Mouse (Mus musculus) stomach, embryonic 15.5 days (tissue): Measurements from ENCODE around the gene Cdkl5. TPM values are rescaled to one million over a fixed set of nuclear protein-coding genes. Genes with fewer than 3 reads are reported as not detected.
A peak's percentile ranks its signal among the peaks of the same experiment; 100 is the strongest.

ENCODE experiments used
- ATAC-seq: fragments of 200-750 bp; cut with Nextera tagmentation; 2 replicates; pipeline ENCODE4 v1.8.0; 2017; ENCODE audit warnings: low read depth, moderate number of reproducible peaks, moderate TSS enrichment; ENCODE audit not compliant: insufficient read depth, low FRiP score
- H3K27ac ChIP-seq: fragments of 300-500 bp; sonication (generic); 2 replicates; pipeline ENCODE4 v1.5.1; 2015; ENCODE audit warnings: mild to moderate bottlenecking, inconsistent platforms
- H3K27me3 ChIP-seq: fragments of 300-500 bp; sonication (generic); replicated peaks from 2 replicates; pipeline ENCODE4 v1.6.1; 2015; ENCODE audit warnings: inconsistent platforms
- H3K36me3 ChIP-seq: fragments of 300-500 bp; sonication (generic); 2 replicates; pipeline ENCODE4 v1.6.1; 2015; ENCODE audit warnings: inconsistent platforms
- H3K4me1 ChIP-seq: fragments of 300-500 bp; sonication (generic); 2 replicates; pipeline ENCODE4 v1.6.1; 2015; ENCODE audit warnings: inconsistent platforms
- H3K4me2 ChIP-seq: fragments of 300-500 bp; sonication (generic); 2 replicates; pipeline ENCODE4 v1.6.1; 2015; ENCODE audit warnings: mild to moderate bottlenecking, inconsistent platforms
- H3K4me3 ChIP-seq: fragments of 300-500 bp; sonication (generic); replicated peaks from 2 replicates; pipeline ENCODE4 v1.5.1; 2015; ENCODE audit warnings: inconsistent platforms
- H3K9ac ChIP-seq: fragments of 300-500 bp; sonication (generic); 2 replicates; pipeline ENCODE4 v1.6.1; 2015; ENCODE audit warnings: inconsistent platforms
- H3K9me3 ChIP-seq: fragments of 300-500 bp; sonication (generic); 2 replicates; pipeline ENCODE4 v1.6.1; 2016; ENCODE audit warnings: inconsistent platforms
- WGBS: fragments of 180-500 bp; shearing (Covaris S2); methylation state at CpG from one replicate; pipeline ENCODE4 v1.1.7; 2015; 5-methylcytosine and 5-hydroxymethylcytosine counted together
- polyA plus RNA-seq: library from polyadenylated mRNA; unstranded; fragments of >200 nt; fragmentation: Nextera tagmentation; extraction: Ambion mirVana; gene quantifications from 2 replicates; pipeline ENCODE4 v1.2.1, GENCODE M21; 2015

Gene Cdkl5
- 2.6 and 3.1 TPM in 2 replicates for polyA plus RNA-seq

DNA sequence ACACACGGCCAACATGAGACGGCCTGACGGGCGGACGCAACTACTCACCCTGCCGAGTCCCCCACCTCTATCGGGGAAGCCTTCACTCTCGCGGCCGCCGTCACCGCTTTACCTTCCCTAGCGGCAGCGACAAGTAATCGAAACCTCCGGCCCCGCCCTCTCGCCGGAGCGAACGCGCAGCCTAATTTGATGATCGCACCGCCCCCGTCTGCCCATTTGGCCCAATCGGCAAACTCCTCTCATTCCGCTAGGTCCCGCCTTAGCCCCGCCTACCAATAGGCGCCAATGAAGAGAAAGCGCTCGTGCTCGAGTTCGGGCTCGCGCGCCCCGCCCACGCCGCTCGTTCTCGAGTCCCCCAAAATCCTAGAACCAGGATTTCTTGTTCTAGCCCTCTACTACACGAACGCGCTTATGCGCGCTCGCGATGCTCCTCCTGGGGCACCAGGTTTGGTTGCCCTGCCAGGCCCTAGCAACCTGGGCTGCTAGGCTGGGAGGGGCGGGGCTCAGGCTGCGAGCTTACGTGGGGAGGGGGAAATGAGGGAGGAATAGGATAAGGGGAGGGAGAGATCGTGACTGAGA, at the start of gene Cdkl5:
Cdkl5 (minus strand) TSS at position 162 of the 579 bp plus-strand sequence.
- no peaks in the 10 kb centered on the region for H3K36me3 ChIP-seq
- no peaks in the 10 kb centered on the region for H3K4me1 ChIP-seq
- peak within 1 kb of the TSS; percentile 29 for H3K9ac ChIP-seq
- H3K4me3 ChIP-seq: peak within 1 kb of the TSS; percentile 55
- H3K4me2 ChIP-seq: peak within 1 kb of the TSS; percentile 51
- H3K9me3 ChIP-seq: no peaks in the 10 kb centered on the region
- 24% methylated on average over 53 of the region's 53 CpGs for WGBS
- peak; percentile 94 for ATAC-seq
- peak within 1 kb of the TSS; percentile 71 for H3K27ac ChIP-seq
- H3K27me3 ChIP-seq: no peaks in the 10 kb centered on the region

GRCm38 (mm10) chrX:161033235-161033803, 38.8 kb upstream of the Cdkl5 start:
- no peak overlapping the region for H3K9ac ChIP-seq
- no peak overlapping the region for H3K4me2 ChIP-seq
- H3K27ac ChIP-seq: no peak overlapping the region
- no peak for ATAC-seq
- 38% methylated on average over 3 of the region's 3 CpGs for WGBS
- no peaks in the 10 kb centered on the region for H3K9me3 ChIP-seq
- no peaks in the 10 kb centered on the region for H3K4me1 ChIP-seq
- no peak overlapping the region for H3K4me3 ChIP-seq
- no peaks in the 10 kb centered on the region for H3K27me3 ChIP-seq
- no peaks in the 10 kb centered on the region for H3K36me3 ChIP-seq

DNA sequence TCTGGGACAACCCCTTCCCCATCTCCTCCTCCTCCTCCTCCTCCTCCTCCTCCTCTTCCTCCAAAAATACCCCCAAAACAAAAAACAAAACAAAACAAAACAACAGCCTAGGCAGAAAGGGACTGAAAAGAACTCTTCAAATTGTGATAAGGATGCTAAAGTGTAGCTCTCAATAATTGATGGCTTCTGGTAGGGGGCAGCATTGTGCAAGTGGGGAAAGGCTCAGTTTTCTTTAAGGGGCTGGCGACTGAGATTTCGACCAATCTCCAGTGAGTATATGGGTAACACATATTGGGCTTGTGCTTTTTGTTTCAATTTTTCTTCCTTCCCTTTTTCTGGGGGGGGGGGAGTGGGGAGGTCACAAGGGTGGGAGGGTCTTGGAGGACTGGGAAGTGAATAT, 37.9 kb upstream of the Cdkl5 start:
- H3K36me3 ChIP-seq: no peaks in the 10 kb centered on the region
- no peak overlapping the region for H3K9ac ChIP-seq
- no peaks in the 10 kb centered on the region for H3K9me3 ChIP-seq
- 49% methylated on average over 2 of the region's 2 CpGs for WGBS
- H3K27ac ChIP-seq: no peak overlapping the region
- no peaks in the 10 kb centered on the region for H3K27me3 ChIP-seq
- H3K4me1 ChIP-seq: no peaks in the 10 kb centered on the region
- no peak overlapping the region for H3K4me3 ChIP-seq
- H3K4me2 ChIP-seq: no peak overlapping the region
- ATAC-seq: no peak

DNA sequence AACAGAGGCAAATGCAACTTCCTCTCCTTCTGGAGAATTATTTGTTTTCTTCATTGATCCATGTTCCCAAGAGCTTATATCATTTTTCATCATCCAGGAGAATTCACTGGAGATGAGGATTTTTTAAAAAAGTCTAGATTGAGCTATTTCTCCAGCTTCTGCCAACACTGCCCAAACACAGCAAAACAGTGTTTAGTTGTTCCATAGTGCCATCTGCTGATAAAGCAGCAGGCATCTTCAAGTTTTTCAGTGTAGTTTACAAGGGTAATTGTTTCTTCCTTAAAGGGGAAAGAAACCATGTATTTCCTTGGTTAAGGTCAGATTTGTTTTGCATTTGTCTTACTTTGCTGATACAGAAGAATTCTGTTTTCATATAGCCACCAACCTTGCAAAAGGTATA, 35.7 kb upstream of the Cdkl5 start:
- Histone ChIP-seq H3K4me2 (no peak overlapping the region), H3K4me1 (no peaks in the 10 kb centered on the region), H3K27ac (no peak overlapping the region), H3K27me3 (no peaks in the 10 kb centered on the region), H3K36me3 (no peaks in the 10 kb centered on the region), H3K4me3 (no peak overlapping the region), H3K9ac (no peak overlapping the region), H3K9me3 (no peaks in the 10 kb centered on the region)
- no peak for ATAC-seq

- Histone ChIP-seq H3K9me3 (no peaks in the 10 kb centered on the region), H3K27ac (no peak overlapping the region), H3K4me3 (no peak overlapping the region), H3K4me2 (no peak overlapping the region), H3K27me3 (no peaks in the 10 kb centered on the region), H3K4me1 (no peaks in the 10 kb centered on the region), H3K9ac (no peak overlapping the region), H3K36me3 (no peaks in the 10 kb centered on the region)
- no peak for ATAC-seq
- 72% methylated on average over 2 of the region's 2 CpGs for WGBS
Observed at GRCm38 (mm10) chrX:161024475-161024874, 30.0 kb upstream of the Cdkl5 start.

- no peak overlapping the region for H3K4me2 ChIP-seq
- no peaks in the 10 kb centered on the region for H3K4me1 ChIP-seq
- WGBS: 79% methylated on average over 7 of the region's 7 CpGs
- H3K9ac ChIP-seq: no peak overlapping the region
- no peaks in the 10 kb centered on the region for H3K9me3 ChIP-seq
- no peak overlapping the region for H3K27ac ChIP-seq
- no peaks in the 10 kb centered on the region for H3K27me3 ChIP-seq
- H3K36me3 ChIP-seq: no peaks in the 10 kb centered on the region
- ATAC-seq: no peak
- no peak overlapping the region for H3K4me3 ChIP-seq
Observed at GRCm38 (mm10) chrX:161021548-161021947, 27.0 kb upstream of the Cdkl5 start.

DNA sequence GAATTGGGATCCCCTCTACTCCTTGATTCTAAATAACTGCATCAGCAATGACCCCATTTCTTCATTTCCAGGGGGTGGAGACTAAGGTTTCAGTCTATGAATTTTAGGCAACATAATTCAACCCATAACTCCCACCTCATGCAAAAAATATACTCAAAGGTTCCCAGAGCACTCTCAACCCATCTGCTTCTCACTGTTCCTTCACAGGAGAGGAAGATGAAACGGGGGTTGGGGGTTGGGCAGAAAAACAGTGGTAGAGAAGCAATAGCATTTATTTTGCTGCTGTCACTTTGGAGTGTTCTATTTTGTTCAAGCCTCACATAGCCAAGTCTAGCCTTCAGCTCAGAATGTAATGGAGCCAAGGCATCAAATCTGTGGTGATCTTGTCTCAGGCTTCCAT, 23.7 kb upstream of the Cdkl5 start:
- ATAC-seq: no peak
- 61% methylated on average over 1 of the region's 1 CpGs for WGBS
- Histone ChIP-seq H3K4me3 (no peak overlapping the region), H3K4me2 (no peak overlapping the region), H3K27me3 (no peaks in the 10 kb centered on the region), H3K36me3 (no peaks in the 10 kb centered on the region), H3K9me3 (no peaks in the 10 kb centered on the region), H3K4me1 (no peaks in the 10 kb centered on the region), H3K9ac (no peak overlapping the region), H3K27ac (no peak overlapping the region)

DNA sequence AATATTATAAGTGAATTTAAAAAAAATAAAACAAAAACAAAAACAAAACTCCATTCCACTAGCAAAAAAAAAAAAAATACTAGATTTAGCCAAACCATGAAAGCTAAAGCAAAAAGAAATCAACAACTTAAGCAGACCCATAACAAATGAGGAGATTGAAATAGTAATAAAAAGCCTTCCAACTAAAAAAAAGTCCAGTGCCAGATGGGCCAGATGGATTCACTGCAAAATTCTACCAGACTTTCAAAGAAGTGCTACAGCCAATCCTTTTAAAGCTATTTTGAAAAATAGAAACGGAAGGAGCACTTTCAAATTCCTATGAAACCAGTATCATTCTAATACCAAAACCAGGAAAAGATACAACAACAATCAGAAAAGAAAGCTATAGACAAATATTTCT, 11.8 kb upstream of the Cdkl5 start:
- Histone ChIP-seq H3K4me2 (no peak overlapping the region), H3K36me3 (no peaks in the 10 kb centered on the region), H3K27ac (no peak overlapping the region), H3K27me3 (no peaks in the 10 kb centered on the region), H3K9me3 (no peaks in the 10 kb centered on the region), H3K9ac (no peak overlapping the region), H3K4me1 (no peaks in the 10 kb centered on the region), H3K4me3 (no peak overlapping the region)
- no peak for ATAC-seq
- 79% methylated on average over 1 of the region's 1 CpGs for WGBS

DNA sequence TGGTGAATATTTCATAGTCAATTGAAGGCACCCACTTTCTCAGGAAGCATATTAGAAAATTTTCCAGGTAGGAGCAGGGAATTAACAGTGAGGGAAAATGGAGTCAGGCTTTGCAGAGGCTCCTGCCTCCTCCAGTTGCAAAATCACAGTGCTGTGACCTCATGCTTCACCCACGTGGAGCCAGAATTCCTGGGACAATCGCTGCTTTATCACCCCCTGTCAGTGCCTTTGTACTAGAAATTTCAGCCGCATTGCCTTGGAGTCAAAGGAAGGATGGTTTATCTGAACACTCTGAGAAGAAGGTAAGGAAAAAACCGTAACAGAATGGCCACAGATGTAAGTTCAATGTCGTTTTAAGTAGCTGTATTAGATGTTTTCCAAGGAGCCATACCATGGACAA, 1.5 kb upstream of the Cdkl5 start:
- Histone ChIP-seq H3K9me3 (no peaks in the 10 kb centered on the region), H3K9ac (no peak overlapping the region), H3K36me3 (no peaks in the 10 kb centered on the region), H3K27me3 (no peaks in the 10 kb centered on the region), H3K4me3 (no peak overlapping the region), H3K4me1 (no peaks in the 10 kb centered on the region), H3K4me2 (no peak overlapping the region), H3K27ac (no peak overlapping the region)
- ATAC-seq: no peak
- WGBS: 24% methylated on average over 5 of the region's 5 CpGs

DNA sequence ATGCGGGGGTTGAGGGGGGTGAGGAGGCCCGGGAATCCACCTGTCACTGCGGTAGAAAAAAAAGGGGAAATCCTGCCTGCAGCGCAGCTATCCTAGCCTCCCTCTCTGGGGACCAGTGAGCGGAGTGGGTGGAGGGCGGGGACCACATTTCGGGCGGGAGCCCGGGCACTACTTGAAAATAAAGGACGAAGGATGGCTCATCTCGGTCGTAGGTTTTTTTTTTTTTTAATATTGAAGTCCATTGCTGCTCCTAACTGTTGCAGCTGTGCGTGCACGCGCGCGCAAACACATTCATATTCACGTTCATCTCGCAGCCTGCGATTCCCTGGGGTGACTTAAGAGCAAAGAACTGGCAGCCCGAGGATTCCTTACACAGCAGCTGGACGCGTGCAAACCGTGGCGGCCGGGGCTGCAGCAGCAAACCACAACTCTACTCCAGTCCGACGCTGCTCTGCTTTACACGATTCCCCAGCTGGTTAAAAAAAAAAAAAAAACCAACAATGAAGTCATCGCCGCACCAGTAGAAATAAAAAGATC, 695 bp upstream of the Cdkl5 start:
- ATAC-seq: peak; percentile 17; the same call in 1 of the 2 replicates

GRCm38 (mm10) chrX:160993749-160994539, 560 bp downstream of the Cdkl5 start:
- H3K36me3 ChIP-seq: no peaks in the 10 kb centered on the region
- 22% methylated on average over 39 of the region's 39 CpGs for WGBS
- ATAC-seq: no peak; the same call in none of the 2 replicates
- peak overlapping the region; percentile 29 for H3K9ac ChIP-seq
- no peaks in the 10 kb centered on the region for H3K9me3 ChIP-seq
- H3K4me3 ChIP-seq: peak overlapping the region; percentile 55
- no peaks in the 10 kb centered on the region for H3K27me3 ChIP-seq
- no peaks in the 10 kb centered on the region for H3K4me1 ChIP-seq
- H3K4me2 ChIP-seq: peak overlapping the region; percentile 51
- H3K27ac ChIP-seq: peak overlapping the region; percentile 69

More for the DNA sequence above, 695 bp upstream of the Cdkl5 start:
- Histone ChIP-seq H3K9me3 (no peaks in the 10 kb centered on the region), H3K9ac (no peak overlapping the region), H3K4me3 (peak overlapping the region; percentile 55), H3K4me2 (peak overlapping the region; percentile 48), H3K36me3 (no peaks in the 10 kb centered on the region), H3K27ac (peak overlapping the region; percentile 71), H3K4me1 (no peaks in the 10 kb centered on the region), H3K27me3 (no peaks in the 10 kb centered on the region)
- WGBS: 15% methylated on average over 29 of the region's 31 CpGs

DNA sequence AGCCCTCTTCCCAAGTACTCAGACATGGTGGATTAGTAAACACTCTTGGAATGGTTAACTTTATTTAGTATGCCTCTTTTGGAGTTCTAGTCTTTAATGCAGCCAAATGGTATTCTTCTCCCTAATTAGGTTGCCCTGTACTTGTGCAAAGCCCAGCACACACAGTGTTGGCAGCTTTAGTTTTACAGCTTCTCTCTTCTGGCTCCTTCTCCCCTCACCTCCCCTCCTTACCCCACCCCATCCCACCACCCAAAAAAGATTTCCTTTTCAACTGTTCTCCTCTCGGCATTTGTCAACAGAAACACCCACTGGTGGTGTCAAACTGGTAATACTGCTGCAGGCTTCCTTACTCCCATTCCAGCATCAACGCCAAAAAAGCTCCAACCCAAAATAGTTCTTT, 1.8 kb downstream of the Cdkl5 start:
- WGBS: 48% methylated on average over 2 of the region's 2 CpGs
- no peak overlapping the region for H3K4me3 ChIP-seq
- peak overlapping the region; percentile 21; the same call in 1 of the 2 replicates for H3K4me2 ChIP-seq
- H3K36me3 ChIP-seq: no peaks in the 10 kb centered on the region
- H3K4me1 ChIP-seq: no peaks in the 10 kb centered on the region
- no peak for ATAC-seq
- no peak overlapping the region for H3K27ac ChIP-seq
- no peak overlapping the region for H3K9ac ChIP-seq
- H3K27me3 ChIP-seq: no peaks in the 10 kb centered on the region
- no peaks in the 10 kb centered on the region for H3K9me3 ChIP-seq
